Mouse (Mus musculus) kidney, postnatal 36 days (tissue): ENCODE results near the gene Soga1.
A peak's percentile ranks its signal among the peaks of the same experiment; 100 is the strongest.

Experiments
- DNase-seq, 2 experiments: peaks; one replicate each; pipeline ENCODE4 v3.0.0; 2021 to 2022; ENCODE audit warnings: mixed read lengths in 2 of 2

The Soga1 gene

GRCm38 (mm10) chr2:157078793-157079700, at the start of gene Soga1:
Gene Soga1 (minus strand): TSS chr2:157079254.
- peak; percentile 83 to 87 for DNase-seq

DNA sequence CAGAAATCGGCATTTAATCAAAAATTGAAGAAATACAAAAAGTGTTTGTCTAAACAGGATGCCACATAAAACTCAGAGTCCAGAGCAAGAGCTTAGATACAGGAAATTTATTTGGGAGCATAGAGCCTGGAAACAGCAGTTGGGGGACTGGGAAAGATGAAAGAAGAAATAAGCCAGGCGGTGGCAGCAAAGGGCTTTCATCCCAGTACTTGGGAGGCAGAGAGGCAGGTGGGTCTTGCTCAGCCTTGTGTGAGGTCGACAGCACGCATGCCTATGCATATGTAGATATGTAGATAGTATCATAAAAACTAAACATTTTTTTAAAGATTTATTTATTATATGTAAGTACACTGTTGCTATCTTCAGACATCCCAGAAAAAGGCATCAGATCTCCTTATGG, 49.0 kb upstream of the Soga1 start:
- peak in 1 of 2 experiments; percentile 52 for DNase-seq

- DNase-seq: no peak
Observed at GRCm38 (mm10) chr2:157127370-157127769, 48.3 kb upstream of the Soga1 start.

- no peak for DNase-seq
Observed at GRCm38 (mm10) chr2:157125246-157125645, 46.2 kb upstream of the Soga1 start.

GRCm38 (mm10) chr2:157121766-157122165, 42.7 kb upstream of the Soga1 start:
- DNase-seq: no peak

DNA sequence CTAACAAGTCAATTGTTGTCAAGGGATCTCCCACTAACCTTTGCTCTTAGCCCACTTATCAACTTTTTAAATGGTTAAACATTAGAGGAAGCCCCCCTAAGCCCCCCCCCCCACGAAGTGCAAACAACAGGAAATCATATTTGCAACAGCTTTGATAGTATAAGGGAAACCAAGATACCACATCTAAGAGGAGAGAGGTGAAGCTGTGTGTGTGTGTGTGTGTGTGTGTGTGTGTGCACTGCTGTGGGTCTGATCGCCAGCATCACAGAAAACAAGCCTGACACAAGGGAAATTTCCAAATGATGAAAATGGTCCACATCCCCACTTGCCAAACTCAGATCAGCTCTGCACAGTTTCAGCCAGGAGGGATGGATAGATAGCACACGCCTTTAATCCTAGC, 40.0 kb upstream of the Soga1 start:
- DNase-seq: no peak

GRCm38 (mm10) chr2:157118556-157118955, 39.5 kb upstream of the Soga1 start:
- DNase-seq: no peak

DNA sequence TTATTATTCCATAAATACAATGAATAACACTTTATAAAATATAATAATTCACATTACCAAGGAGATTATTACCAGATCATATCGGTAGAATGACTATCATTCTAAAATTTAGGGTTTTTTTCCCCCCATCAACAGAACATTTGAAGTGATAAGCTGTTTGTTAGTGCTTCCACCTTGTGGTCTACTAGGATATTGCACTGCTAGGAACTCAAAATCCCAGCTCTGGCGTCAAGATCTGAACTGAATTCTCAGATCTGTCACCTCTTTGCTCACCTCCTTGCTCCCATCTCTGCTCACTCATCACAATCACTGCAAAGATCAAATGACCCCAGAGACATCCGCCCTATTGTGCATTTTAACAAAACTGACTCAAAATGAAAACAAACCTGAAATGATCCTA, 37.9 kb upstream of the Soga1 start:
- DNase-seq: no peak

DNA sequence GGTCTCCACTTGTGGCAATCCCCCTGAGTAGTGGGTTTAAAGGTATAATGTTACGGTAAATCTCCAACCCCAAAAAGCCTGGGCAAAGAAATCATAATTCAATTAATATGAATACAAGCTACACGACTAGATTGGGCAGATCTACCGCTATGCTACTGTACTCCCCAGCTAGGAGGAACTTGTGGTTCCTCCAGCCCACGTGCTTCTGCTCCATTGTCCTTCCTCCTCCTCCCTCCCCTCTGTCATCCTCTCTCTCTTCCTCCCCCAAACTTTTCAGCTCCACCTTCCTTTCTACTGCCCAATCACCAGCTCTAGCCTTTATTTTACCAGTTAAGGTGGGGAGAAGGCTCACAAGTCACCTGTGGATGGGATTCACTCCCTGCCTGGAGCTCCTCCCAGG, 29.2 kb upstream of the Soga1 start:
- no peak for DNase-seq

GRCm38 (mm10) chr2:157104454-157104853, 25.4 kb upstream of the Soga1 start:
- DNase-seq: peak in 1 of 2 experiments; percentile 23

DNA sequence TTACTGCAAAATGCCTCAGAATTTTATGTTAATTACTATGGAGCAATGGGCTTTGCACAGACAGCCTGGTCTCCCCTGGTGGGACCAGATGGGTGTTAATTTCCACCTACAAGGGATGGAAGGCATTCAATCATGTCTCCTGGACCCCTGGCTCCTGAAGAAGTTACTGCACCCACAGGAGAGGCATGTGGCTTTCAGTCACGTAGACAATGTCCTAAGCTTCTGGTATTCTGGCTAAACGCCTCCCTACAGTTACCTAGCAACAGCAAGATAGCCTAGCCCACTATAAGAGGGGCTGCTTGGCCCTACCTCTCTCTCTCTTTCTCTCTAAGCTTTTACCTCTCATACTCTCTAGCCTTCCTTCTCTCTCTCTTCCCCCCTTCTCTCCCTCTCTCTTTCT, 23.2 kb upstream of the Soga1 start:
- no peak for DNase-seq

DNA sequence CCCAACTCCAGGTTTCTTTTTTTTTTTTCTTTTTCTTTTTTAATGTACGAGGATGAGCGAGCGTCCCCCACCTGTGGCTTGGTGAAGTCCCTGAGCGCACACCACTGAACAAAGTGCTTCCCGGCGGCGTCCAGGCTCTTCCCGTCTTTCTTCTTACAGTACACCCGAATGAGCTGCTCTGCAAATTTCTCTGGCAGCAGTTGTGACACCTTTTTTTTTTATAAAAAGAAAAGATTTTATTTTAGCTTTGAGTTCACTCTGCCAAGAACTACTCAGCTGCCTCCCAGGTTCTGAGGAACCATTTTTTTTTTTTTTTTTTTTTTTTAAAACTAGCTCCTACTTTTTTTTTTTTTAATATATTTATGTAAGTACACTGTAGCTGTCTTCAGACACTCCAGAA, 22.6 kb upstream of the Soga1 start:
- no peak for DNase-seq

- no peak for DNase-seq
Observed at GRCm38 (mm10) chr2:157100319-157100605, 21.2 kb upstream of the Soga1 start.

DNA sequence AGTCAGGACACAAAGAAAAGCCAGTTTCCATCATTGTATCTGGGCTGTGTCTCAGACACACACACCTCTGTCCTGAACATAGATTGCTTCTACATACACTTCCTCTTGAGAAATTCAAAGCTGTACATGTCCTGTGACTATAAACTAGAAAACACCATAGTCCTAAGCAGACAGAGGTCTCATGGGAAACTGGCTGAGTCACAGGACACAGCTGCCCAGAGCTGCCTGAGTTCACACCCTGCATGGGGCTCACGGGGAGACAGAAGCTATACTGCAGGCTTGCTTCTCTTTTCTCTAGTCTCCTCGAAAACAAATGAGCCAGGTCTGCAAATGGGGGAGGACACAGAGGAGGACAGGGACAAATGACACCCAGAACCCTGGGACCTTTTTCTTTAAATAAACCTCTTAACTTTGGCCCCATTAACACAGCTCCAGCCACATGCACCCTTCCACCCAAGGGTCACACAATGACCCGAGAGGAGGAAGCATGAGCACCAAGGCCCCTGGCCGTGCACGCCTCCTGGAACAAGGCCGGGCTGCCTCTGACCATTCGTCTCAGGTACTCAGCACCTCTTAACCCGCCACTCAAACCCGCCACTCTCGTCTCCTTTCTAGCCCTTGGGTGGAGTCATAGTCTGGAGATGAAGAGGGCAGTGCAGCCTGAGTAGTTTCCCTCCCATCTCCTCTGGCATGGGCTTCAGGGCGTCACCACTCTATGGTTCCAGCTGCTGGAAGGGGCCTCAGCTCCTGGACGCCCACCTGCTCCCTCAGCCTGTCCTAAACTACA, 20.7 kb upstream of the Soga1 start:
- DNase-seq: peak in 1 of 2 experiments; percentile 50

DNA sequence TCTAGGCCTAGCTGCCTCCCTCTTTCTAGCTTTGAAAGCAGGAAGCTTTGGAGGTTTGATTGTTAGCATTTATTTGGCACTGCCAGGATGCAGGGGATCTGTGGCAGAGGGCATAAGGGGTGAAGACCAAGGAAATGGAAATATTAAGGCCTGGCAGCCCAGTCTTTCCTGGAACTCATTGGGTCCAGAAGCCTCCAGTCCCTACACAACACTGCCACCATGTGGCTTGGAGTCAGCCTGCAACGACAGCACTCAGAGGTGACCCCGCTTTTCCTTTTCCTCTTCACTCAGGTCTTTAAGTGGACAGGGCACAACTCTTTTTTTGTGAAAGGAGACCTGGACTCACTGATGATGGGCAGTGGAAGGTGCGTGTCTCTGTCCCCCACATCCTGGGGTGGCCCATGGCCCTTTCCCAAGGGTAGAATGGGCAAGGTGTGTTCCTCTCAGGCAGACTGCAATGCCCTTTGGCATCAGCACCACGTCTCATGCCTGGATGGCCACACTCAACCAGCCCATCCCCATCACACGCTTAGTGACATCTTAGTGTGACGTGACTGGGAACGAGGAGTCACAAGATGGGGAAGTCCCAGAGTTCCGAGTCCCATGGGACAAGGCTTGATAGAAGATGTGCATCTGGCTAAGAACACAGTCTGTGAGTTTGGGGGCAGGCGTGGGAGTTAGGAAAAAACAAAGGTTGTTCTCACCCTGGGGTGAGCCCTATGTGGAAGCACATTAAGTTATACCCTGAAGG, 16.1 kb upstream of the Soga1 start:
- peak; percentile 60 to 89 for DNase-seq

GRCm38 (mm10) chr2:157092024-157092423, 13.0 kb upstream of the Soga1 start:
- DNase-seq: peak in 1 of 2 experiments; percentile 44

- no peak for DNase-seq
Observed at GRCm38 (mm10) chr2:157087536-157088317, 8.7 kb upstream of the Soga1 start.

GRCm38 (mm10) chr2:157086796-157087195, 7.7 kb upstream of the Soga1 start, which contains the start of gene Tldc2:
Gene Tldc2 (plus strand): TSS chr2:157087055.
- peak in 1 of 2 experiments; percentile 54 for DNase-seq

- peak in 1 of 2 experiments; percentile 38 for DNase-seq
Observed at GRCm38 (mm10) chr2:157084831-157085585, 6.0 kb upstream of the Soga1 start.

- DNase-seq: no peak
Observed at GRCm38 (mm10) chr2:157081960-157082359, 2.9 kb upstream of the Soga1 start.

DNA sequence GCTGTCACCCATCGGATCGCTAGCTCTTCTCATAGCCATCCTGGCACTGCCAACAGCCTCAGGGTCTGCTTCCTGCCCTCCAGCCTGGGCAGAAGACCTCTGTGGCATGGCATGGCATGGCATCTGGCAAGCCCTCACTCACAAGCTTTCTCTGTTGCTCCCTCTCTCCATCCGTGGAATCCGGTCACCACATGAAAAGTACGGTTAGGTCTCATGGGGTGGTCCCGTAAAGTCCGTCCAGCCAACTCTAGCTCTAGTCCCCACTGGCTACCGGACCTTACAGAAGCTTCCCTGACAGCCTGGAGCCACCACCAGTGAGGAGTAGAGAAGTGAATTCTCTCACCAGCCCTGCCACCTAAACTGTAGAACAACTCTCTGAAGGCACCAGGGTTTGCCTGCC, 2.3 kb upstream of the Soga1 start:
- DNase-seq: no peak
